Mouse (Mus musculus): Measurements from ENCODE around the gene Cp. TPM values are rescaled to one million over a fixed set of nuclear protein-coding genes. Genes with fewer than 3 reads are reported as not detected.
A peak's percentile ranks its signal among the peaks of the same experiment; 100 is the strongest.
"Not testable (repeated sequence)": the region's sequence is repeated elsewhere in the genome, so short reads cannot be mapped to it uniquely, and the experiment has no call there.

Cp gene
- polyA plus RNA-seq, 1 experiment from 2014 or later, result 5.9 TPM

DNA sequence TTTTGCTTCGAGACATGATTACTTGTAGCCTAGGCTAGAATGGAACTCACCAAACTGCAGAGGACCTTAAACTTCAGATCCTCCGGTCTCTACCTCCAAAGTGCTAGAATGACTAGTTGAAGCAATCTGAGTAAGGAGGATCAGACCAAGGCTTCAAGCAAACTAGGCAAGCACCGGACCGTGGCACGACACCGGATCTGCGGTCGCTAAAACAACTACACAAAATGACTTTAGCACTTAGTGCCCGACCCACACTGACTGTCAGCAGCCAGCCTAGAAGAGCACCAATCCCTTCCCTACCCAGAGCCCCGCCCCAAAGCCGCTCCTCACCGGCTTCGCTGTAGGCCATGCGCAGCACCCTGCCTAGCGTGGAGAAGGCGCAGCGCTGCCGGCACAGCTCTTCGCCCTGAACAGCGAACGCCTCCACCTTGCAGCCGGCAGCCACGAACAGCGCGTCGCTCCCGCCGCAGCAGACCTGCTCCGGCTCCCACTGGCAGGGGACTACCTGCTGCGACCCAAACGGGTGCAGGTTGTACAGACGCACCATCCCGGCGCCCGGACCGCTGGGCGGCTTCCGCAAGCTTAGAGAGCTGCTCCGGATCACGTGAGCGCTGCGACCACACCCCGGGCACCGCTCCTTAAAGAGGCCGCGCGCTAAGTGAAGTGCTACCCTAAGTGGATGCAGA is 78.0 kb downstream of the Cp start, which contains the start of gene Hps3:
Gene Hps3, minus strand, starts transcription at position 597 of the 686 bp plus-strand sequence.
- Histone ChIP-seq H3K27me3 (no peaks in the 10 kb centered on the region), H3K27ac (replicated peaks) (peak within 1 kb of the TSS; percentile 49; the same call in 1 of the 2 replicates), H3K4me3 (peak within 1 kb of the TSS; percentile 85), H3K9ac (replicated peaks) (peak within 1 kb of the TSS; percentile 73), H3K4me2 (replicated peaks) (peak within 1 kb of the TSS; percentile 77), H3K36me3 (no peaks in the 10 kb centered on the region), H3K9me3 (0 out of 2 replicates have a peak, but pooled peaks cover 3% of the 10 kb centered on the region), H3K4me1 (peaks cover 11% of the 10 kb centered on the region)
- WGBS, result 1% methylated on average over 47 of the region's 47 CpGs
- ATAC-seq (ENCODE audit: low FRiP score, low read depth), result peak; percentile 99

DNA sequence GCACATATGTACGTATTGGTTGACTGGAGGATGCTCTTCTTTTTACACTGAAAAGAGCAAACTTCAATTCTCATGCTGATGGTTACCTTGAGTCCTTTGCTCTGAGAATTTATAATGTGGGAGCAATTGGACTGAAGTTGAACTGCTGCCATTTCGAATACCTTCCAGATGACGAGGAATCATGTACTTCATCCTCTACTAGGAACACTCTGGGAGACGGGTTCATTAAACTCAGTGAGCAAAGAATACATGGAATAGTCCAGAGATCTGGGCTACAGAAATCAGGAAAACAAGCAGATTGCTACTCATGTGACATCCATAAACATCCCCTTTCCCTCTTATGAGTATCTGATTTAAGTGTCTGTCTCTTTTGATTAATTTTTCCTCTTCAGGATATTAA is 79.2 kb downstream of the Cp start:
- Histone ChIP-seq H3K36me3 (no peaks in the 10 kb centered on the region), H3K27me3 (no peaks in the 10 kb centered on the region), H3K4me2 (replicated peaks) (no peak overlapping the region), H3K4me3 (no peak overlapping the region), H3K9ac (replicated peaks) (no peak overlapping the region), H3K4me1 (peaks cover 11% of the 10 kb centered on the region), H3K9me3 (0 out of 2 replicates have a peak, but pooled peaks cover 3% of the 10 kb centered on the region), H3K27ac (replicated peaks) (no peak overlapping the region)
- WGBS, result 79% methylated on average over 4 of the region's 4 CpGs
- no peak for ATAC-seq (ENCODE audit: low FRiP score, low read depth)

DNA sequence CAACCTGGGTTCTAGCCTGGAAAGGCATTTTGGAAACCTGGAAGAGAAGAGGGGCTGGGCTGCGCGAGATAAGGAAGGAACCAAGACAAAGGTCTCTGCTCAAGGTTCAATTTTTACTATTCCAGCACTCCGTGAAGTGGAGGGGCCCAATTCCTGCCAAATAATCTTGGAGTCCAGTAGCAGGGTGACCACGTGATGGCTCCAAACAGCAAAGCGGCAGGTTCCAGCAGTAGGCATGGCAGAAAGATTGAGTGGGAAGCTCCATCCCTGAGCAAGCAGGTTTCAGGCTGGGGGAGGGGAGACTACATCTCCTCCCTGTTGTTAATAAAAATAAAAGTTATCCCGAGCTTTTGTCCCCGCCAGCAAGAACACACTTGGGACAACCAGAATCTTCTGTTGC is 84.6 kb downstream of the Cp start:
- H3K4me1 ChIP-seq; H3K36me3 ChIP-seq; H3K4me2 ChIP-seq (replicated peaks); H3K9ac ChIP-seq (replicated peaks); ATAC-seq (ENCODE audit: low FRiP score, low read depth); H3K9me3 ChIP-seq; H3K27ac ChIP-seq (replicated peaks); H3K27me3 ChIP-seq; H3K4me3 ChIP-seq: not testable (repeated sequence)
- 90% methylated on average over 7 of the region's 7 CpGs for WGBS

DNA sequence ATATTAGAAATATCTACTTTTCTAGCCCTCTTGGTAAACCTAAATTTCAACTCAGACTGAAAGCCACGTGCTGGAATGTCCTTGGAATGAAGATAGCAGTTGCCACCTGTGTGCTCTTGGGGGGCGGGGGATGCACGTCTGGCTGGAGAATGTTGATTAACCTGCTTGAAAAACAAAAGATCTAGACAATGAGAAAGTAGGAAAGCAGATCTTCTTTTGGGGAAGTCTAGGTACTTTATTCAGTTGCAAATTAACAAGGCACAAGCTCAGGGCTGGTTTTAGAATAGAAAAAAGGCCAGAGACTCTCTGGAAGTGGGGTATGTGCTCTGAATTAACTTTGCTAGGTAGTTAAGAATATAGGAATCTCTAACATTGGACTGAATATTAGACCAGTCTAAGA is 87.9 kb downstream of the Cp start:
- H3K4me3 ChIP-seq; H3K27me3 ChIP-seq; H3K4me1 ChIP-seq; H3K9me3 ChIP-seq; H3K27ac ChIP-seq (replicated peaks); H3K4me2 ChIP-seq (replicated peaks); H3K36me3 ChIP-seq; H3K9ac ChIP-seq (replicated peaks); ATAC-seq (ENCODE audit: low FRiP score, low read depth): not testable (repeated sequence)
- 57% methylated on average over 3 of the region's 3 CpGs for WGBS

DNA sequence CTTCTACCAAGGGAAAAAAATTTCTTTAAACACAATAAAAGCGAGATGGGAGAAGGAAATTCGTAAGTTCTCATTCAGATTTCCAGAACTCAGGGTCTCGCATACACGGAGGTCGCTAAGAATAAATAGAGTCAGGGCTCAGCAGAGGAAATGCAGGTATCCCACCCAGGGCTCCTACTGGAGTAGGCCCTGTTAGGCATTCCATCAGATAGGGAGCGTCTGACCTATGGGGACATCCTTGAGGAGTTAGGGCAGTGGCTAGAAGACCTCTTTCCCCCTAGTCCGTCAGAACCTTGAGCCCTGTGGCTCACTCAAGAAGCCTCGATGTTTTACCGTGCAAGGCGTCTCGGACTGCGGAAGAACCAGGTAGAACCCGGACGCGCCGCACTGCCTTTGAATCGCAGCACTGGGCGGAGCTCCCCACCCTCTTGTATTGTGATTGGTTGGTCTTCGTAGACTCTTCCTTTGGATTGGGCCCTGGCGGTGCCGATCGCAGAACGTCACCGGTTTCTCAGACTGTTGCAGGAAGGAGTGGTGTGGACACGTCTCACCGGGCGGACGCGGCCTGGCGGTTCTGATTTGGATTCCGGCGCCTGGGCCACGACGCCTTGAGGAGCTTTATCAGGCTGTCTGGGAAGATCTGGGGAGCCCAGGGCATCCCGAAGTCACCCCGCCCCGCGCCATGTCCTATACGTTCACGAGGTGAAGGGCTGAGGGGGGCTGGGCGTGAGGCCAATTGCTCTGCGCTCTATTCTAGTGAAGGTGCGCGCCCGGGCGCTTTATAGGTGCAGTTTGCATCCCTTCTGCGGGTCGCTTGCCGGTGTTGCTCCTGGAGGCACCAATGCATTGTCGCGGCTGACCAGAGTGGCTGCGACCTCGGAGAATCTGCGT is 100.7 kb downstream of the Cp start, which contains the start of gene Hltf:
Gene Hltf, plus strand, starts transcription at position 506 of the 891 bp plus-strand sequence.
- Histone ChIP-seq H3K36me3 (0 out of 2 replicates have a peak, but pooled peaks cover 5% of the 10 kb centered on the region), H3K9me3 (no peaks in the 10 kb centered on the region), H3K27me3 (no peaks in the 10 kb centered on the region), H3K4me3 (peak within 1 kb of the TSS; percentile 82), H3K27ac (replicated peaks) (peak within 1 kb of the TSS; percentile 80), H3K4me2 (replicated peaks) (peak within 1 kb of the TSS; percentile 61), H3K4me1 (peaks cover 4% of the 10 kb centered on the region; the same call in 1 of the 2 replicates), H3K9ac (replicated peaks) (peak within 1 kb of the TSS; percentile 65)
- peak; percentile 100 for ATAC-seq (ENCODE audit: low FRiP score, low read depth)
- under 1% methylated on average over 54 of the region's 54 CpGs for WGBS

DNA sequence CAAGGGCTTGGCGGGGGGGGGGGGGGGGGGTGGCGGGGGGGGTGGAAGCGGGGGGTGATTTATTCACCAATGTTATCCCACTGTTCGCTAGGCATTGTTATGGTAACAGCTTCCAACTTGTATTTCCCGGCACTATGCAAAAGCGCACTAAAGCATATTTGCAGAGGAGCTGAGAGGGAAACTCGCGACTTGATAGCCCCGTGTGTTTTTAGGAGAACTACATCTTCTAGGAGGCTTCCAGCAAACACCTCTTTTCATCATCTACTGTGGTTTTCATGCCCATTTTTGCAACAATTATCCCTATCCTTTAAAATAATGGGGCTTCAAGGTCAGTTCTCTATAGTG is 101.3 kb downstream of the Cp start:
- 0% methylated on average over 6 of the region's 9 CpGs for WGBS
- ATAC-seq (ENCODE audit: low FRiP score, low read depth), result no peak
- Histone ChIP-seq H3K4me2 (replicated peaks) (peak overlapping the region; percentile 61), H3K27ac (replicated peaks) (peak overlapping the region; percentile 80), H3K9me3 (no peaks in the 10 kb centered on the region), H3K4me3 (peak overlapping the region; percentile 82), H3K4me1 (peaks cover 4% of the 10 kb centered on the region; the same call in 1 of the 2 replicates), H3K27me3 (no peaks in the 10 kb centered on the region), H3K9ac (replicated peaks) (peak overlapping the region; percentile 65), H3K36me3 (0 out of 2 replicates have a peak, but pooled peaks cover 6% of the 10 kb centered on the region)

Other genes with a start within 250 kb of the Cp start
- 13.0 and 13.8 TPM in 2 replicates for gene Hps3, start 78.3 kb downstream of the Cp start, polyA plus RNA-seq (2016; fragmentation: Nextera tagmentation; extraction: Ambion mirVana)
- gene Hltf, start 100.8 kb downstream of the Cp start, polyA plus RNA-seq (2016; fragmentation: Nextera tagmentation; extraction: Ambion mirVana), result 23.1 and 26.0 TPM in 2 replicates
- 24.1 and 24.7 TPM in 2 replicates for gene Gyg, start 198.3 kb downstream of the Cp start, polyA plus RNA-seq (2016; fragmentation: Nextera tagmentation; extraction: Ambion mirVana)